Mouse (Mus musculus) lung, adult 2 months (tissue): ENCODE data around the gene Dpf3.

Source experiments
- CTCF ChIP-seq: fragments of 200-500 bp; IDR thresholded peaks from 2 replicates; pipeline ENCODE4 v1.5.1; 2011; ENCODE audit warnings: mild to moderate bottlenecking, low read length, control low read depth; ENCODE audit not compliant: insufficient read depth
- POLR2A ChIP-seq: fragments of 200-500 bp; IDR thresholded peaks from 2 replicates; pipeline ENCODE4 v1.6.1; 2011; ENCODE audit warnings: low read depth, mild to moderate bottlenecking, control low read depth, low read length, borderline replicate concordance; ENCODE audit errors: extremely low read depth

DNA sequence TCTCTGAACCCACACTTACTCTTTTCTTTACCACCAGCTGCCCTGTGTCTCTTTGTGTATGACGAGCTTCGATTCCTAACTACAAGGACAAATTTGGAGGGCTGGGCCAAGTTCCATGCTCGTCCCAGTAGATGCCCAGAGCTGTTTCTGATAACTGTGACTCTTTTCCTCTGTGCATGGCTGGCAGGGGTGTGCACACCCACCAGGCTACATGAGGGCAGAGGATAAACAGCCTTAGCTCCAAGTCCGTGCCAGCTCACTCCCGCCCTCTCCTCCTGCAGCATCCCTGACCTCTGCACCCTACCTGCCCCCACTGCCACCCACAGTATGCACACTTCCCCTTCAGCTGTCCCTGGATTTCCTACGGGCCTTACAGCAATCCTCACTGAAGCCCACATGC lies 41.9 kb downstream of the Dpf3 start:
- TF ChIP-seq POLR2A, result no peak
- TF ChIP-seq CTCF, result no peak
